Mouse (Mus musculus) cerebellum, adult 2 months (tissue): ENCODE results near the gene Ermn.

ENCODE experiments used
- CTCF ChIP-seq: fragments of 200-500 bp; IDR thresholded peaks from 2 replicates; pipeline ENCODE4 v1.5.1; 2011; ENCODE audit warnings: low read depth, mild to moderate bottlenecking, control low read depth, low read length, moderate library complexity, borderline replicate concordance; ENCODE audit not compliant: insufficient read depth
- POLR2A ChIP-seq: fragments of 200-500 bp; IDR thresholded peaks from 2 replicates; pipeline ENCODE4 v1.6.1; 2011; ENCODE audit warnings: low read length, control low read depth, borderline replicate concordance; ENCODE audit not compliant: insufficient read depth

GRCm38 (mm10) chr2:58055383-58055782 lies 2.7 kb upstream of the Ermn start:
- TF ChIP-seq CTCF (peak; percentile 93), POLR2A (no peak)
